In genomic region chrX:74428146-74428825, GRCm38 (mm10) we compare ENCODE assay signal across 7 mouse cellular contexts. TPM values are rescaled to one million over a fixed set of nuclear protein-coding genes. Genes with fewer than 3 reads are reported as not detected.
DNase-seq lines count a peak whose midpoint lies in the region; ATAC-seq lines count a peak whose summit lies in the region.

No protein-coding gene starts in this region.

- peak overlapping the region; percentile 51 for H3K9ac ChIP-seq in lung, embryonic 15.5 days
- H3K9ac ChIP-seq in forebrain, embryonic 11.5 days (ENCODE audit: low read length): peak overlapping the region; percentile 52
- peak overlapping the region; percentile 74 for H3K9ac ChIP-seq in liver, embryonic 11.5 days (ENCODE audit: low read depth, low read length)
- peak overlapping the region; percentile 69 for H3K9ac ChIP-seq in stomach, embryonic 16.5 days (ENCODE audit: low read length)

- no peaks in the 10 kb centered on the region for H3K27me3 ChIP-seq in lung, embryonic 15.5 days
- H3K27me3 ChIP-seq in forebrain, embryonic 11.5 days (ENCODE audit: control insufficient read depth, insufficient read depth, low read length): no peaks in the 10 kb centered on the region
- no peaks in the 10 kb centered on the region for H3K27me3 ChIP-seq in liver, embryonic 11.5 days (replicated peaks; ENCODE audit: control insufficient read depth, insufficient read depth, low read length)
- no peaks in the 10 kb centered on the region for H3K27me3 ChIP-seq in stomach, embryonic 16.5 days (ENCODE audit: control insufficient read depth, insufficient read depth, low read length)

- H3K9me3 ChIP-seq in lung, embryonic 15.5 days: no peaks in the 10 kb centered on the region
- H3K9me3 ChIP-seq in forebrain, embryonic 11.5 days (ENCODE audit: control insufficient read depth, low read length): no peaks in the 10 kb centered on the region
- H3K9me3 ChIP-seq in liver, embryonic 11.5 days (ENCODE audit: control insufficient read depth, low read length): no peaks in the 10 kb centered on the region
- H3K9me3 ChIP-seq in stomach, embryonic 16.5 days (replicated peaks; ENCODE audit: control insufficient read depth, low read length): no peaks in the 10 kb centered on the region

- peak overlapping the region; percentile 66 for H3K4me2 ChIP-seq in lung, embryonic 15.5 days
- peak overlapping the region; percentile 57 for H3K4me2 ChIP-seq in forebrain, embryonic 11.5 days (ENCODE audit: low read depth, low read length, severe bottlenecking)
- H3K4me2 ChIP-seq in liver, embryonic 11.5 days: peak overlapping the region; percentile 64
- H3K4me2 ChIP-seq in stomach, embryonic 16.5 days (ENCODE audit: low read depth, low read length): peak overlapping the region; percentile 57

- 26% methylated on average over 35 of the region's 35 CpGs for WGBS in lung, embryonic 15.5 days
- 31% methylated on average over 35 of the region's 35 CpGs for WGBS in forebrain, embryonic 11.5 days
- WGBS in liver, embryonic 11.5 days: 20% methylated on average over 35 of the region's 35 CpGs
- 21% methylated on average over 35 of the region's 35 CpGs for WGBS in stomach, embryonic 16.5 days

- H3K36me3 ChIP-seq in lung, embryonic 15.5 days: no peaks in the 10 kb centered on the region
- H3K36me3 ChIP-seq in forebrain, embryonic 11.5 days (ENCODE audit: control insufficient read depth, insufficient read depth, low read length): no peaks in the 10 kb centered on the region
- H3K36me3 ChIP-seq in liver, embryonic 11.5 days (ENCODE audit: control insufficient read depth, insufficient read depth, low read length): no peaks in the 10 kb centered on the region
- H3K36me3 ChIP-seq in stomach, embryonic 16.5 days (ENCODE audit: control insufficient read depth, insufficient read depth, low read length): no peaks in the 10 kb centered on the region

- ATAC-seq in lung, embryonic 15.5 days (ENCODE audit: borderline replicate concordance, extremely low read depth, low FRiP score, low TSS enrichment): peak; percentile 20; the same call in 1 of the 2 replicates
- ATAC-seq in activated CD4-positive, CD25-positive, alpha-beta regulatory T cell, adult 4 months: peak; percentile 22
- peak; percentile 27 for ATAC-seq in forebrain, embryonic 11.5 days (replicated peaks; ENCODE audit: low FRiP score)
- peak; percentile 37 for ATAC-seq in liver, embryonic 11.5 days (replicated peaks; ENCODE audit: low FRiP score)
- no peak; the same call in 1 of the 2 replicates for ATAC-seq in stomach, embryonic 16.5 days (ENCODE audit: insufficient read depth, low FRiP score)

- H3K27ac ChIP-seq in lung, embryonic 15.5 days: peak overlapping the region; percentile 94
- no peak overlapping the region for H3K27ac ChIP-seq in forebrain, embryonic 11.5 days (ENCODE audit: low read depth, low read length)
- H3K27ac ChIP-seq in liver, embryonic 11.5 days (ENCODE audit: low read depth, low read length): peak overlapping the region; percentile 79
- peak overlapping the region; percentile 49 for H3K27ac ChIP-seq in stomach, embryonic 16.5 days (ENCODE audit: low read length)

- no peaks in the 10 kb centered on the region for H3K4me1 ChIP-seq in lung, embryonic 15.5 days
- H3K4me1 ChIP-seq in forebrain, embryonic 11.5 days (replicated peaks; ENCODE audit: control insufficient read depth, insufficient read depth, low read length): no peaks in the 10 kb centered on the region
- peaks cover 2% of the 10 kb centered on the region; the same call in 1 of the 2 replicates for H3K4me1 ChIP-seq in liver, embryonic 11.5 days (replicated peaks; ENCODE audit: control insufficient read depth, insufficient read depth, low read length)
- 0 out of 2 replicates have a peak, but pooled peaks cover 4% of the 10 kb centered on the region for H3K4me1 ChIP-seq in stomach, embryonic 16.5 days (ENCODE audit: control insufficient read depth, insufficient read depth, low read length)

- H3K4me3 ChIP-seq in lung, embryonic 15.5 days: peak overlapping the region; percentile 60
- peak overlapping the region; percentile 48 for H3K4me3 ChIP-seq in forebrain, embryonic 11.5 days (ENCODE audit: low read depth, low read length)
- H3K4me3 ChIP-seq in liver, embryonic 11.5 days (ENCODE audit: low read depth, low read length): peak overlapping the region; percentile 67
- peak overlapping the region; percentile 59 for H3K4me3 ChIP-seq in stomach, embryonic 16.5 days (replicated peaks; ENCODE audit: low read length)

- DNase-seq in lung, adult 18-20 months: no peak
- DNase-seq in forebrain, embryonic 11.5 days (ENCODE audit: low spot score): no peak
- DNase-seq in liver, embryonic 11.5 days (ENCODE audit: low spot score): no peak
- DNase-seq in cerebellum, adult 11-12 months: no peak

RNA-seq across cellular contexts. Expression of gene G6pdx, which starts 0.7 kb away (rescaled TPM):
- 46.8 and 51.5 TPM in 2 replicates for polyA plus RNA-seq in lung, embryonic 15.5 days (2015; fragmentation: Nextera tagmentation; extraction: Ambion mirVana)
- 10 to 100 TPM; 31.7 to 37.7 TPM for polyA plus RNA-seq in activated CD4-positive, CD25-positive, alpha-beta regulatory T cell, adult 4 months (2017; shearing (Covaris generic))
- 55.7 and 59.8 TPM in 2 replicates for polyA plus RNA-seq in forebrain, embryonic 11.5 days (2014; fragmentation: Nextera tagmentation; extraction: Ambion mirVana)
- polyA plus RNA-seq in liver, embryonic 11.5 days (2014; fragmentation: Nextera tagmentation; extraction: Ambion mirVana): 65.0 and 76.6 TPM in 2 replicates
- polyA plus RNA-seq in stomach, embryonic 16.5 days (2015; fragmentation: Nextera tagmentation; extraction: Ambion mirVana): 84.5 and 109 TPM in 2 replicates

RNA-seq across cellular contexts. Expression of gene Ikbkg, which starts 35.2 kb away (rescaled TPM):
- 18.5 and 18.6 TPM in 2 replicates for polyA plus RNA-seq in lung, embryonic 15.5 days (2015; fragmentation: Nextera tagmentation; extraction: Ambion mirVana)
- polyA plus RNA-seq in activated CD4-positive, CD25-positive, alpha-beta regulatory T cell, adult 4 months (2017; shearing (Covaris generic)): 10 to 100 TPM; 35.4 to 38.5 TPM
- 22.2 and 22.9 TPM in 2 replicates for polyA plus RNA-seq in forebrain, embryonic 11.5 days (2014; fragmentation: Nextera tagmentation; extraction: Ambion mirVana)
- polyA plus RNA-seq in liver, embryonic 11.5 days (2014; fragmentation: Nextera tagmentation; extraction: Ambion mirVana): 19.2 and 23.0 TPM in 2 replicates
- 22.8 and 24.4 TPM in 2 replicates for polyA plus RNA-seq in stomach, embryonic 16.5 days (2015; fragmentation: Nextera tagmentation; extraction: Ambion mirVana)

RNA-seq across cellular contexts. Expression of gene Fam3a, which starts 35.2 kb away (rescaled TPM):
- 39.6 and 46.7 TPM in 2 replicates for polyA plus RNA-seq in lung, embryonic 15.5 days (2015; fragmentation: Nextera tagmentation; extraction: Ambion mirVana)
- 10 to 100 TPM; 17.6 to 27.2 TPM for polyA plus RNA-seq in activated CD4-positive, CD25-positive, alpha-beta regulatory T cell, adult 4 months (2017; shearing (Covaris generic))
- polyA plus RNA-seq in forebrain, embryonic 11.5 days (2014; fragmentation: Nextera tagmentation; extraction: Ambion mirVana): 27.3 and 27.6 TPM in 2 replicates
- polyA plus RNA-seq in liver, embryonic 11.5 days (2014; fragmentation: Nextera tagmentation; extraction: Ambion mirVana): 16.8 and 18.5 TPM in 2 replicates
- polyA plus RNA-seq in stomach, embryonic 16.5 days (2015; fragmentation: Nextera tagmentation; extraction: Ambion mirVana): 36.2 and 40.4 TPM in 2 replicates

RNA-seq across cellular contexts. Expression of gene Gm6880, which starts 52.9 kb away (rescaled TPM):
- polyA plus RNA-seq in lung, embryonic 15.5 days (2015; fragmentation: Nextera tagmentation; extraction: Ambion mirVana): not detected in 2 replicates
- polyA plus RNA-seq in activated CD4-positive, CD25-positive, alpha-beta regulatory T cell, adult 4 months (2017; shearing (Covaris generic)): not detected
- not detected in 2 replicates for polyA plus RNA-seq in forebrain, embryonic 11.5 days (2014; fragmentation: Nextera tagmentation; extraction: Ambion mirVana)
- polyA plus RNA-seq in liver, embryonic 11.5 days (2014; fragmentation: Nextera tagmentation; extraction: Ambion mirVana): not detected in 2 replicates
- not detected in 2 replicates for polyA plus RNA-seq in stomach, embryonic 16.5 days (2015; fragmentation: Nextera tagmentation; extraction: Ambion mirVana)

RNA-seq across cellular contexts. Expression of gene Slc10a3, which starts 55.1 kb away (rescaled TPM):
- polyA plus RNA-seq in lung, embryonic 15.5 days (2015; fragmentation: Nextera tagmentation; extraction: Ambion mirVana): 21.0 and 21.1 TPM in 2 replicates
- polyA plus RNA-seq in activated CD4-positive, CD25-positive, alpha-beta regulatory T cell, adult 4 months (2017; shearing (Covaris generic)): 10 to 100 TPM; 22.4 to 34.2 TPM
- 8.6 and 9.9 TPM in 2 replicates for polyA plus RNA-seq in forebrain, embryonic 11.5 days (2014; fragmentation: Nextera tagmentation; extraction: Ambion mirVana)
- polyA plus RNA-seq in liver, embryonic 11.5 days (2014; fragmentation: Nextera tagmentation; extraction: Ambion mirVana): 11.9 and 13.0 TPM in 2 replicates
- 18.6 and 21.4 TPM in 2 replicates for polyA plus RNA-seq in stomach, embryonic 16.5 days (2015; fragmentation: Nextera tagmentation; extraction: Ambion mirVana)
